Mouse (Mus musculus): ENCODE measurements around the gene Ablim2. TPM values are rescaled to one million over a fixed set of nuclear protein-coding genes. Genes with fewer than 3 reads are reported as not detected.
A peak's percentile ranks its signal among the peaks of the same experiment; 100 is the strongest.

Gene Ablim2
- 100 to 1,000 TPM; 168 to 215 TPM for total RNA-seq (2021)
- long read RNA-seq, experiment 1, partial matches to known transcripts = 32 of 91 reads
- long read RNA-seq, experiment 1, other reads (novel, unspliced or antisense) = 55 of 91 reads
- long read RNA-seq, experiment 2, partial matches to known transcripts = 11 of 44 reads
- long read RNA-seq, experiment 2, other reads (novel, unspliced or antisense) = 32 of 44 reads

DNA sequence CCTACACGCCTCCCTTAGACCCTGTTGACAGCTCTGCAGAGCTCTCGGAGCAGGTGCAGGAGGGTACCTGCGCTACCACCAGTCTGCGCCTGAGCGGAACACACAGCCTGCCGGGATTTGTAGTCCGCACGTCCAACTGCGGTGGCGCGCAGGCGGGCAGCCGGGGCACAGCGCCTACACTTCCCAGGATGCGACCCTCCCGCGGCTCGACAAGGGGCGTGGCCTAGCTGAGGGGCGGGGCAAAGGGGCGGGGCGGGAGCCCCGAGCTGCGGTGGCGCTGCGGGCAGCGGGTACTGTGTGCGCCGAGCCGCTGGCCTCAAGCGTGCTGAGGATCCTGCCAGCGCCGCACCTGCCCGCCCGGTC, at the start of gene Ablim2:
TSS of gene Ablim2 (plus strand) at position 242 of the 363 bp plus-strand sequence.
- peak; percentile 95 to 98 for DNase-seq (ENCODE audit: low spot score in 2 of 2)

DNA sequence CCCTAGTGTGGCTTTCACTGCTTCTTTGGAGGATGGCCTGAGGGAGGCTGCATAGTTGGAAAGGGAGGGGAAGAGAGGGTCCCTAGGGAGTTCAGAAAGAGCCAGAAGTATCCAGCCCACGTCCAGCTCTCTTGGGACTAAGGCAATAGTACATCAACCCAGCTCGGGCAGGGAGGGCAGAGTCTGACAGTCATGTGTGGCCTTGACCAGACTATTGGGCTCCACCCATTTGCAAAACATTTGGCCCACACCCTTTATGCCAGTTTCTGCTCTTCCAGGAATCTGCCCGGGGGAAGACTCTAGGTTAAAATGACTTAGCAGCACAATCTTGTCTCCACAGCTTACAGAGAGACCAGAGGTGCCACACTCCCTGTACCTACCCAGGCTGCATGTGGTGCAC, 47.2 kb upstream of the Ablim2 start:
- no peak for DNase-seq (ENCODE audit: low spot score in 2 of 2)

DNA sequence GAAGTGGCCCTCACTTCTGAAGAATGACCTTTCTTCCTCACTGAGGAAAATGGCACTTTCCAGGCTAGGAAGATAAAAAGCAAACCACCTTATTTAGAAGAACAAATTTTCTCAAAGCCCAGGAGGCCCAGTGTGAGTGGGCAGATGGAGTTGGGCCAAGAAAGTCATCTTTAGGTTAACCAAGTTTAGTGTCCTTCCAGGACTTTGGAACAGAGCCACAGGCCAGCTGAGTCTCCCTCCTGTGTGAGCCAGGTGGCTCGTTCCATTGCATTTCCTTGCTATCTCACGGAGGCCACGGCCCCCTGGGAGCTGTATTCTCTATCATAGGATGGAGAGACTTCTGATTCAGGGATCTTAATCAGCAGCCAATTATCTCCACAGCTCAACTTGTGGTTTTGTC, 46.7 kb upstream of the Ablim2 start:
- no peak for DNase-seq (ENCODE audit: low spot score in 2 of 2)

DNA sequence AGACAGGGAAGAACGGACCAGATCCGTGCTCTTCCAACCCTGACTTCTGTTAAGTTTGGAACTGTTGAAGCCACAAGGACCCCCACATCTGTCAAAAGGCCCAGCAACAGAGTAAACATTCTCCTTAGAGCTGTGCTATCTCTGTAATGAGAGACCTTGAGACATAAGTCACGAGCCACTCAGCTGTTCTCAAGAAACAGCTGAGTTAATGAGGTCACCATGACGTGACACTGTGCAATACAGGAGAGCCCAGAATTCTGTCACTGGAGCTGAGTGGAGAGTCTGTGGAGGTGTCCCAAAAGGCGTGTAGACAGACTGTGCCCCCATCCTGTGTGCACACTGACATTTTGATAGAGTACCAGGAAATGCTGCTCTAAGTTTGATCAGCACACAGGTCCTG, 45.2 kb upstream of the Ablim2 start:
- DNase-seq (ENCODE audit: low spot score in 2 of 2) = no peak

DNA sequence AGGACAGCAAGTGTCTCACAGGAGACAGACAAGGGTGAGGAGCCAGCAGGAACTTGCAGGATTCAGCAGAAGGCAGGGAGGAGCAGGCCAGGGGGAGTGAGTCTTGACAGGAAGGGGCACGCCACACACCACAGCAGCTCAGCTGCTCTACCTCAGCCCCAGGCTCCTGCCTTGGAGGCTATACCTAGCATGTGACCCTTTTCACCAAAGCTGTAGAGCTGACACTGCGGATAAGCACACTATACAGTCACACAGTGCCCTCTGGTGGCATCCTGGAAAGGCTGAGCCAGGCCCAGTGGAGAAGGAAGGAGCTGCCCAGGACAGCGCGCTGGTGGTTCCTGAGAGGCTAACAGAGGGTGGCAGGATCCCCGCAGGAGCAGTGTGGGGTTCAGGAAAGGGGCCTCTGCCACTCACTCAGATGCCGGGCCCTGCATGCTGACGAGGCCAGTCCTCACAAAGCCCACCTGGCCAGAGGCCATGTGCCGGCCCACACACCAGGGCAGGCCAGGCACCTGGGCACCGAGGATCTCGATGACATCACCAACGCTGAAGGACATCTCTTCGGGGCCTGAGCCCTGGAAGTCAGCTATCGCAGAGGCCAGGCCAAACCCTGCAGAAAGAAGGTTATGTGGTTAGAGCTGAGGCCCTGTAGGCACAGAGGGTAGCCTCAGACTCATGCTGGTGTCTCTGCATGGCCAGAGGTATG, 43.9 kb upstream of the Ablim2 start:
- peak; percentile 71 to 75 for DNase-seq (ENCODE audit: low spot score in 2 of 2)

DNA sequence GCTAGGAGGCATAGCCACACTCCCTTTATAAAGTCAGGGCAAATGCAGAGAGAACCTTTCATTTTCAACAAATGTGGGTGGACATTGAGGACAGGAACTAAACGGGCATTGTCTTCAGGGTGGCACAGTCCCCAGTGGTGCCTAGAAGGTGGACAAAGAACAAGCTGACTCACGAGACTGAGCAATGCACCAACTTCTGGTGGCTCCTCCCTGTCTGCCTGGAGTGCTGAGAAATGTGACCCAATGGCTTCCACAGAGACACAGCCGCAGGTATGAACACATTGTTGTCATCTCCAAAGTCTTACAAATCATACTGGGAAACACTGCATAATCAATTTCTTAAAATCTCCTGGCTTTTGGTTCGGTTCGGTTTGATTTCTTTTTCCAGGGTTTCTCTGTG, 40.2 kb upstream of the Ablim2 start:
- DNase-seq (ENCODE audit: low spot score in 2 of 2) = no peak

DNA sequence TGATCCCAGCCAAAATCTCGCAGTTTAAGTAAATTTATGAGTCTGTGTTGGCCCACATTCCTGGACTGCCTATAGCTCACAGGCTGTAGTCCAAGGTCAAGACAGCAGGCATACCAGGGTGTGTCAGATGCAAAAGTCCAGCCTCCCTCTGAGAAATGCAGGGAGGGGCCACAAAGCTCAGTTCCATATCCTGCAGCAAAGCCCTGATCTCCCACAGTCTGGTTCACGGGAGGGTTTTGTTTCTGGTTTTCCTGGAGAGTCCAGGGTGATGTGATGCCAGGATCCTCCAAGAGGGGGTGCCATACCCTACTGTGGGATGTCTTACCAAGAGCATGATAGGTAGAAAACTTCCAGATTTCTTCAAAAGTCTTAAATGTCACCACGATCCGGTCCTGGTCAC, 39.7 kb upstream of the Ablim2 start:
- peak; percentile 61 to 70 for DNase-seq (ENCODE audit: low spot score in 2 of 2)

DNA sequence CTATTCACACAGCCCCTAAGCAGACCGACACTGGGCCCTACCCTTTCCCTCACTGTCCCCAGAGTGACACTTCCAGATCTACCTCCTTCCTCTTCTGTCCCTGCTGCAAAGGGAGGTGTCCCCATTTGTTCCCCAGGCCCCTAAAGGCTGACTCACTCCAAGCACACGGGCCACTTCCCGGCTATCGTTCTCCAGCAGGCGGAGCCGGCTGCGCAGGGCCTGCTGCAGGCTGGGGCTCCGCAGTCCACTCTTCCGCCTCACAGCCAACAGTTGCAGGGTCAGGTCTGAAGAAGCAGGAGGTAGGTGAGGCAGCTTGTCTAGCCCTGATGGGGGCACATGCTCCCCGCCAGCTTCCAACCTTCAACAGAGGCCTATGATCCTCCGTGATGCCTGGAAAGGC, 38.9 kb upstream of the Ablim2 start:
- no peak for DNase-seq (ENCODE audit: low spot score in 2 of 2)

DNA sequence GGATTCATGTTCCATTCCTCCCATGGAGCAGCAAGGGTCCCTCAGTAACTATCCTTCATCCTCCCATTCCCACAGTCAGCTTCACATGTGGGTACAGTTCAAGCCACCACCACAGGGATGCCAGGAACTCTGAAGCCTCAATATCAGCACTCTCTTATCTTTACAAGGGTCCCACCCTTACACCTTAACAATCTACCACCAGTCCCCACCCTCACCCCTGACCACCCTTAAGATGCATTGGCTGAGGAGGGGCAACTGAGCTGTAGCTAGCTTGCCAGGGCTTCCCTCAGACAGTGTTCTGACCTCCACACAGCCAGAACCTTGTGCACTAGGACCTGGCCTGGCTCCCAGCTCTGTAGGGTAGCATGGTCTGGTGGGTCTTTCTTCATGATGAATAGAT, 38.3 kb upstream of the Ablim2 start:
- no peak for DNase-seq (ENCODE audit: low spot score in 2 of 2)

DNA sequence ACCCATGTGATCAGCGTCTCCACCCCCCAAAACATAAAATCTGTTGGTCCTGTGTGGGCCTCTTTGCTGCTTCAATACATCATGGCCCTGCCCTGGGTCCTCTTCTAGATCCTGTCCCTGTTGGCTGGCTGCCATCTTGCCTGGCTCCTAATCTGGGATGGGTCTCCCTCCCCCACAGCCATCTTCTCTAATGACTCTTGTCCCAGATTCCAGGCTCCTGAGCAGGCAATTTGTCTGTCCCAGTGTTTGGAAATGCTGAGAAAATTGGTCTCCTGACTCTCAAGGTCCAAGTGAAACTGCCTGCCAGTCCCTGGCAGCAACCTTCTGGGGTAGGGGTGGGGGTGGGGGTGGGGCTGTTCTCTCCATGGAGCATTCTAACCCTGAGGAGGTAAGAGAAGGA, 37.8 kb upstream of the Ablim2 start:
- DNase-seq (ENCODE audit: low spot score in 2 of 2) = no peak

DNA sequence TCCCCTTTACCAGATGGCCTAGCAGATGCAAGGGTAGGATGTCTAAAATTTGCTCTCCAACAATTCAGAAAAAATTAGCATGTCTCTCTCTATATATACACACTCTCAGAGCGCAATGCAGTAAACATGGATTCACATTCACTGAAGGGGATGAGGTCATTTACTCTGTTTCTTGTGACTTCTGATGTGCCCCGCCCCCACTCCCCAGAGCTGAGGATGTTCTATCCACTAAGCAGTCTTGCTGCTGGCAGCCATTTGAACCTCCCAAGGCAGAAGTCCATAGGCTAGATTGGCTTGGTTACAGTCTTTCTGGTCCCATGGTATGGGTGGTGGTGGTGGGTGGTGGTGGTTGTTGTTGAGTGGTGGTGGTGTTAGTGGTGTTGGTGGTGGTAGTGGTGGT, 35.7 kb upstream of the Ablim2 start:
- DNase-seq (ENCODE audit: low spot score in 2 of 2) = no peak

DNA sequence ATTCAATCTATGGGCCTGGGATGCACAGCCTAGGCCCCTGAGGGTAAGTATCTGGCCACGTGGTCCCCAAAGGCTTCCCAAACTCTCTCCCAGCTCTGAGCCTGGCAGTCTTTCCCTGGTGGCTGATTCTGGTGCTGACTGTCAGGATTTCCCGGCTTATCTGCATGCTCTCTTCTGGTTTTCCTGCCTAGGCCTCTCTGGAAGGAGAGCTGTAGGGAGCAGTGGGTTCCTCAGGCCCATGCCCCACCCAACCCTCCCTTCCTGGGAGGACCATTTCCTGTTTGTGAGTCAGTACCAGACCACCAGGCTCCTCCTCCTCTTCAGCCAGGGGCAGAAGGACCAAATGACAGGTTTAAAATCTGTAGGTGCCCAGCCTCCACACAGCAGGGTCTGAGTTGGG, 35.0 kb upstream of the Ablim2 start:
- no peak for DNase-seq (ENCODE audit: low spot score in 2 of 2)

DNA sequence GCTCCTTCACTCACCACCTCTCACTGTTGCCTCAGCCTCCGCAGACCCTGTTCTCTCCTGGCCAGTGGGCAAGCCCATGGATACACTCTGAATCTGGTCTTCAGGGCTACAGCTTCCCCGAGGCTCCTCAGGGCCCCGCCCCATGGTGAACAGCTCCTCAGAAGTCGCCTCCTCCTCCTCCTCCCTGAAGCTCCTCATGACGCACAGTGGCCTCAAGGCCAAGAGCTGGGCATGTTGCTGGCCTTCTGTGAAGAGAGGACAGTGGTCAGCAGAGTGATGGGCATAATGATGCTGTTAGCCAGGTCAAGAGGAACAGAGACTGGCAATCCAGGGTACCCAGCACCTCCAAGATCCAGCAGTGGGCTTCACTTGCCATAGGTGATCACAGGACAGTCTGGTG, 33.8 kb upstream of the Ablim2 start:
- no peak for DNase-seq (ENCODE audit: low spot score in 2 of 2)

DNA sequence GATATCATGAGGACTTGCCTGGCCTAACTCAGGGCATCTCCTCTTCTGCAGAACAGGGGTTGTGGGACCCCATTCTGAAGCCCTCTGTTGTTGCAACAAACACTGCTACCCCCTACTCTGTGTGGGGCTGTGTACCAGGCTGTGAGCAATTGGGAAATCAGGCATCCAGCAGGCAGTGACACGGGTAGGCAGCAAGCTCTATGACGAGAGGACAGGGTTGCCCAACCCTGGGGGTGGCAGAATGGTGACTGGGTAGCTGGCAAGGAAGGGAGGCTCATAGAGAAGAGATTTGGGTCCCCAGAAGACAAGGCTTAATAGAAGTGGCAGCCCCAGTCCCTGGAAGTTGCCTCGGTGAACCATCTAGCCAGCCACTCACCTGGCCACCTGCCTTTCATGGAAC, 31.8 kb upstream of the Ablim2 start:
- DNase-seq (ENCODE audit: low spot score in 2 of 2) = no peak

DNA sequence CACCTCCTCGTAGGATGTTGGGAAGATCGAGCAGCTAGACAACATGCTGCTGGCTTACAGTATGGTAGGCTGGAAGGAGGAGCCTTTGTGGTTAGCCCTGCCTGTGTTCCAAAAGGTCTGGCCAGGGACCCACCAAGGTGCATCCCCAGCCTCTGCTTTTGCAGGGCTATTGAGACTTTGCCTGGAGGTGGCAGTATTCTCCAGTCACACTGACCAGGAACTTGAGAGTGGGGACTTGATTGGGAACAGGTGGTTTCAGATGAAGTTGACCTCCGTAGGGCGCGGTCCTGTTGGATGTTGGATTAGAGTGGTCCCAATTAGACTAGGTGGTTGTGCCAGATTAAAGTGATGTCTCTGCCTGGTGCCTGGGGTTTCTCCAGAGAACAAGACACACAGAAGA, 30.2 kb upstream of the Ablim2 start:
- no peak for DNase-seq (ENCODE audit: low spot score in 2 of 2)

DNA sequence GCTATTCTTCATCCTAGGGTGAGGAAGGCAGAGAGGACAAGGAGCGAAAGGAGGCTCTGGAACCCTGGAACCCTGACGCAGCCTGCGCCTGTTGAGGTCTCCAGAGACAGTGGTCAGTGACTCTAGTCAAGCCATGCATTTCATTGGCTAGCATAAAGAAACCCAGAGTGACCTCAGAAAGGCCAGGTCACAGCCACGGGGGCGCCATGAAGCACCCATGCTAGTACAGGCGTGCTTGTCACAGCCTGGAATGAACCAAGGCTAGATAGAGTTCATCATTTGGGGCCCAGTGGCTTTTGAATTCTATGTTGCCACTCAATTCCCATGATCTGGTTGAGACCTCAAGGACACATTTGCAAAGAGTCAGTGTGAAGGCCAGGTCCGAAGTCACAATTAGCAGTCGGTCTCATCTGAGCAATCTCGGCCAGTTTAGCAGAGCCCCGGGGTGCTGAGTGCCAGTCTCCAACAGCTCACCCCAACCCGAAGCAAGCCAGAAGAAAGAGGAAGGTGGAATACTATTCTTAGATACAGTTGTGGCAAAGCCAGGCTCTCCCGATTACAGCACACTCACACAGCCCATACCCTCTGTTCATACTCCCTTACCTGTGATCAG, 29.2 kb upstream of the Ablim2 start:
- DNase-seq (ENCODE audit: low spot score in 2 of 2) = no peak

DNA sequence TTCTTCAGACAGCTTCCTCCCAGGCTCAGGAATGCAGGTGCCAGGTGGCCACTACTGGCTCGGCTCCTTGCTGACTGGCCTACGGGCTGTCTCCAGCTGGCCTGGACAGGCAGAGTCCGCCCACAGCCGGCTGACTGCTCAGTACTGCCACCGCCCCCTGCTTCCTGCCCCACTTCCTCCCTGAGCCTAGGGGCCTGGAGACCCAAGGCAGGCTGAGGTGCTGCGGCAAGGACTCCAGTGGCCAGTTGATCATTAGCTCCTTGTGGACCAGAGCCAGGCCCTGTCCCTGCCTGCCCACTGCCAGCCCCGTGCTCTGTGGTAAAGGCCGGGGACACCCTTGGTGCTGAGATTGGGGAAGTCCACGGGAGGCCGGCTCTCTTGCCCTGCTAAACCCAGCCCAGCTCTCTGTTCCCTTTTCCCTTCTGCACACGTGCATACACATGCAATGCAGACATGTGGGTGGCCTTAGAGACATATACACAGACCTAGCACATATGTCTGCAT, 28.7 kb upstream of the Ablim2 start:
- peak; percentile 47 to 60 for DNase-seq (ENCODE audit: low spot score in 2 of 2)

DNA sequence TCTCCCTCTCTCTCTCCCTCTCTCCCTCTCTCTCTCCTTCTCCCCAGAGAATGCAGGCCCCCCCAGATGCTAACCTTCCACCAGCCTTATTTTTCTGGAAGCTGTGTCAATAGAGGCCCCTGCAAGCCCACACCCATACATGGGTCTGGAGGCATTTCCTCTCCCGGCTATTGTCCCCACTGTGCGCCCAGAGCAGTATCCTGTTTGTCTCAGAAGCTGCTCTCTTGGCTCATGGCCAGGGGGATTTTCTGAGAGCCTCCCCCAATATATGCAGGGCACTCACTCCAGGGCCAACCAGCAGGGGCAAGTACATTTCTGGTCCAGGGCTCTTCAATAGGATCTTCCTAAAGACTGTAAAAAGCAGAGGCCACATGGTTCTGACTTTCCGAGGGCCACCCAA, 27.8 kb upstream of the Ablim2 start:
- no peak for DNase-seq (ENCODE audit: low spot score in 2 of 2)

DNA sequence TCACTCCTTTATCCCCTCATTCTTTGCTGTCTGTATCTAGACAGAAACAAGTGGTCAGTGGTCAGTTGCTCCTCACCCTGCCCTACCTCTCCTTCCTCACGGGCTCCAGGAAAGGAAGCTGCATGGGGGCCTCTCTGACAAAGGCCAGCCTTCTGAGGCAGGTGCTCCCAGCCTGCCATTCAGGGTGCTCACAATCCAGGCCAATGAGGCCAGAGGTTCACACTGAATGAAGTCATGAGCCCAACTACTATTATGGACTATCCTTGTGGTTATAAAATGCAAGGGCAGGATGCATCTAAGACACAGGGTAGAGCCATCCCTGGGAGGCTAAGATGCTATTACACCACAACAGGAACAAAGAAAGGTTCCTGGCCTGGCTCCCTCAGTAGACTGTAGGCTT, 27.1 kb upstream of the Ablim2 start:
- no peak for DNase-seq (ENCODE audit: low spot score in 2 of 2)

DNA sequence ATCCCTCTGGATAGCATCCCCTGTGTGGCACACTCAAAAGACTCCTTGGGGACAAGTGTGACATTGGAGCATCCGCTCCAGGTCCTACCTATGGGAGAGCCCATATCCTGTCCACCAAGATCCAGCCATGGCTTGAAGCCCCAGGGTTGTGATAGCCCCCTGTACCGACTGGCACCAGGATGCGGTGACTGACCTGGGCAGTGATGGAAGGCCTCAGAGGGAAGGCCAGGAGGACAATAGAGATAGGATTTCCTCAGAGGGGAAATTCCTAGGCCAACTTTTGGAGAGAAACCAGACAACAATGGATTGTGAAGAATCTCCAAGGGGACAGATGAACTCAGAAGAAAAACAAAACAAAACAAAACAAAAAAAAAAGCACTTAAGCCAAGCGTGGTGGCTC, 26.7 kb upstream of the Ablim2 start:
- no peak for DNase-seq (ENCODE audit: low spot score in 2 of 2)

DNA sequence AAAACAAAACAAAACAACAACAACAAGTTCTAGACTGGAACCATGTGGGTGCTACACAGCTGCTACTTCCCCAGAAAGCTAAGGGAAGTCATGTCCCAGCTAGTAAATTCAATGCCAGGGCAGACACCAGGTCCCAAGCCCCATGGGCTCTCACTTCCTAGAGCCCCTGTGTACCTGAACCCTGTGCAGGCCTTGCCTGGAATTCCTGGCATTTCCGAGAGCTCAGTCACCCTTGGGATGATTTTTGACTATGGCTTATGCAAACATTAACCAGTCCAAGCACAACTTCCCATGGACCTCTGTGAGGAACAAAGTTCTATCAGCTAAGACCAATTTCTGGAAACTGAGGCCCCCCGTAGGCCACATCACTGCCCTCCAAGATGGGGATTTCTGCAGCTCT, 24.2 kb upstream of the Ablim2 start:
- no peak for DNase-seq (ENCODE audit: low spot score in 2 of 2)

DNA sequence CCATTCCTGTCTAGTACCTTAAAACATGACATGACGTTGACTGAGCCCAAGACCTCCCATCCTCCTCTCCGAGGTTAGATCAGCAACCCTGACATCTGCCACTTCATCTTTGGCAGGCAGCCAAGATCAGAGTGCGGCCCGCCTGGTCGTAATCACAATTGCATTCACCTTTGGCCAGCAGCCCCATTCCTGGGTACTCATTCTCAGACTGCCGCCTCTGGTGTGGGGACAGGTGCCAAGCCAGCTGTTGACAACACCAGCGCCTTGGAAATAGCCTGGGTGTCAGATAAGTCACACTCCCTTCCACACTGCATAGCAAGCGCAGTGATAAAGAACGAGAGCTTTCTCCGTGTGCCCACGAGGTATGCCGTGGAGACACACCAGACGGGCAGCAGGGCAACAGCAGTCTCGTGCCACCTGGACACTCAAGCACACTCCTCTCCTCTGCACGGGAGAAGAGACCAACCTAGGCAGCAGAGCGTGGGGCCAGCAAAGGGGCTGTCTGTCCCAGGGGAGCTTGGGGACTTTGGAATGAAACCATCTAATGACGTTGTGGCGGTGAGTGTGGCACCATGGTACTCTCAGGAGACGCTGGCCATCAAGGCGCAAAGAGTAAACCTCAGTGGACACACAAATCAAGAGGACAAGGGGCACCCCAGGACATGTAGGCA, 20.3 kb upstream of the Ablim2 start:
- no peak for DNase-seq (ENCODE audit: low spot score in 2 of 2)
